Mouse (Mus musculus) olfactory bulb, adult 2 months (tissue): ENCODE data around the gene Prex1. TPM values are rescaled to one million over a fixed set of nuclear protein-coding genes. Genes with fewer than 3 reads are reported as not detected.

ENCODE experiments used
- H3K27ac ChIP-seq: fragments of 200-500 bp; 2 replicates; pipeline ENCODE4 v1.5.1; 2012; ENCODE audit warnings: low read depth, low read length; ENCODE audit not compliant: insufficient read depth
- H3K4me1 ChIP-seq: fragments of 200-500 bp; 2 replicates; pipeline ENCODE4 v1.6.1; 2012; ENCODE audit warnings: low read length; ENCODE audit not compliant: control insufficient read depth, insufficient read depth
- H3K4me3 ChIP-seq: fragments of 200-500 bp; 2 replicates; pipeline ENCODE4 v1.5.1; 2012; ENCODE audit warnings: mild to moderate bottlenecking, low read depth, low read length, moderate library complexity; ENCODE audit not compliant: insufficient read depth
- CTCF ChIP-seq: fragments of 200-500 bp; IDR thresholded peaks from 2 replicates; pipeline ENCODE4 v1.5.1; 2012; ENCODE audit warnings: low read depth, mild to moderate bottlenecking, low read length, moderate library complexity; ENCODE audit not compliant: insufficient read depth
- POLR2A ChIP-seq: fragments of 200-500 bp; IDR thresholded peaks from 2 replicates; pipeline ENCODE4 v1.6.1; 2012; ENCODE audit warnings: mild to moderate bottlenecking, low read depth, low read length, moderate library complexity; ENCODE audit not compliant: insufficient read depth
- WGBS: fragments of 180-500 bp; shearing (Covaris S2); methylation state at CpG from one replicate; pipeline ENCODE4 v1.1.7; 2018; 5-methylcytosine and 5-hydroxymethylcytosine counted together
- polyA plus RNA-seq: library from polyadenylated mRNA; stranded (reverse); fragments of >200 nt; gene quantifications from 2 replicates; pipeline ENCODE4 v1.2.4, GENCODE M21; 2012; ENCODE audit warnings: low replicate concordance; ENCODE audit not compliant: missing spikeins, insufficient read depth, insufficient read length

Gene Prex1
- polyA plus RNA-seq, 1 experiment, result not detected

DNA sequence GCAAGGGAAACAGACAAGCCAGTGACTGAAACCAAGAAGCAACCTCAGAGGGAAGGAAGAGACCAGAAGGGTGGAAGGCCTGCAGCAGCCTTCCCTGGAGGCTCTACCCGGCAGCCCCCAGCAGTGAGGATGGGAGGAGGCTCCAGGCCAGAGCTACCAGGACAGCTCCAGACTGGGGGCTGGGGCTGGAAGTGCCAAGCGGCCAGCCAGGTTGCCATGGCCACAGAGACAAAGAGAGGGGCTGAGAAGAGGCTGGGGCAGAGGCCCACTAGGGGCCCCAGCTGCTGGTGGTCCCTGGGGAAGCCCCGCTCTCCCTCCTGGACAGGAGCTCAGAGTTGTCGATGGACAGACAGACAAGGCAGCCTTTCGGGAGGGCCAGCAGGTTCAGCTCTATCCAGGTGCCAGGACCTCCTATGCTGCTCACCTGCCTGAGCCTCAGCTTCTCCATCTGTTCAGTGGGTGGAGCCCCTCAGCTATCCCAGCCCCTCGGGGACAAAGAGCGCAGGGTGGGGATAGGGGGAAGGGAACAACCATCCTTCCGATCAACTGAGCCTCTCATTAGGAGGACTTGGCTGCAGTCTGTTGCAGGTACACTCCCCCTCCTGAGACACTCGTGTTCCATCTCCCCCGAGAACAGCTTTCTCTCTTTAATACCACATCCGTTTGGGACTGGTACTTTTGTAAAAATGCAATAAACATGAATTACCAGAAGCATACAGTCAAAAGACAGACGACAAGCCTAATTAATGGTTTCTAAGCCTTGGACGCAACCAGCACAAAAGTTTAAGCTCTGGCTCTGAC is 34.5 kb downstream of the Prex1 start:
- Histone ChIP-seq H3K27ac (no peak overlapping the region), H3K4me1 (peaks cover 35% of the 10 kb centered on the region), H3K4me3 (no peak overlapping the region)
- TF ChIP-seq POLR2A (no peak), CTCF (no peak)
- WGBS, result 56% methylated on average over 13 of the region's 13 CpGs

DNA sequence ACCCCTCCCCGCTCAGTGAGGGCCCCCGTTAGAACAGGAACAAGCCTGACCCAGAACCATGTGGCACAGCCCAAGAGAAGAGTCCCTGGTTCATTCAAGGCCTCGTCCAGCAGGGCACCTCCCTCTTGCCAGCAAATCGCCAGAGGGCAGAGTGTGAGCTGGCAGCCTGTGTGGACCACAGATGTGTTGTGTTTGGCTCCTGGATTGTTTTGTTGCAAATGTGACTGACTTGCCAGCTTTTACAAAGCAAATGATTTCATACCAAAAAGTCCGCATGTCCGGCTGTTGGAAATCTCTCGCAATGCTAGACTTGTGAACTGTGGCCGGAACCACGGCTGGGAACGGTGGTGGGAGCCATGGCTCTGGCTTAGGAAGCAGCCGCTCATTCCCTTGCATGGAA is 36.7 kb downstream of the Prex1 start:
- TF ChIP-seq CTCF (no peak), POLR2A (no peak)
- WGBS, result 58% methylated on average over 11 of the region's 11 CpGs
- peaks cover 25% of the 10 kb centered on the region for H3K4me1 ChIP-seq
- H3K27ac ChIP-seq, result peak overlapping the region; percentile 44; the same call in 1 of the 2 replicates
- no peak overlapping the region for H3K4me3 ChIP-seq

DNA sequence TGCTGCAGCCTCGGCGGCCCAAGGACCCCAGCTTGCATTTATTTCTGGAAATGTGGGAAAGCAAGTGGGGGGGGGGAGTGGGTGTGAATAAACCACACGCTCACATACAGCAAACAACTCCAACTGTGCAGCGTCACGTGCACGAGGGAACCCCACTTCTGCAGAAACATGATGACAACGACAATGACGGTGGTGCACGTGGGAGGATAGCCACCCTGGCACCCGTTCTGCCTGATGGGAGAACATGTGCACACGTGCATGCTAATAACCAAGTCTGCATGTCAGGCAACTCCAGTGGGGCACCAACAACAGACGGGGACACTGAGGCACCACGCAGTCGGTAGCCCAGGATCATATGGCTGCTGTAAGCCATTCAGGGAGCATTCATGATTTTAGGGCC is 37.1 kb downstream of the Prex1 start:
- H3K4me3 ChIP-seq, result no peak overlapping the region
- WGBS, result 34% methylated on average over 14 of the region's 14 CpGs
- H3K4me1 ChIP-seq, result peaks cover 26% of the 10 kb centered on the region
- H3K27ac ChIP-seq, result no peak overlapping the region
- TF ChIP-seq POLR2A, result no peak
- no peak for TF ChIP-seq CTCF

DNA sequence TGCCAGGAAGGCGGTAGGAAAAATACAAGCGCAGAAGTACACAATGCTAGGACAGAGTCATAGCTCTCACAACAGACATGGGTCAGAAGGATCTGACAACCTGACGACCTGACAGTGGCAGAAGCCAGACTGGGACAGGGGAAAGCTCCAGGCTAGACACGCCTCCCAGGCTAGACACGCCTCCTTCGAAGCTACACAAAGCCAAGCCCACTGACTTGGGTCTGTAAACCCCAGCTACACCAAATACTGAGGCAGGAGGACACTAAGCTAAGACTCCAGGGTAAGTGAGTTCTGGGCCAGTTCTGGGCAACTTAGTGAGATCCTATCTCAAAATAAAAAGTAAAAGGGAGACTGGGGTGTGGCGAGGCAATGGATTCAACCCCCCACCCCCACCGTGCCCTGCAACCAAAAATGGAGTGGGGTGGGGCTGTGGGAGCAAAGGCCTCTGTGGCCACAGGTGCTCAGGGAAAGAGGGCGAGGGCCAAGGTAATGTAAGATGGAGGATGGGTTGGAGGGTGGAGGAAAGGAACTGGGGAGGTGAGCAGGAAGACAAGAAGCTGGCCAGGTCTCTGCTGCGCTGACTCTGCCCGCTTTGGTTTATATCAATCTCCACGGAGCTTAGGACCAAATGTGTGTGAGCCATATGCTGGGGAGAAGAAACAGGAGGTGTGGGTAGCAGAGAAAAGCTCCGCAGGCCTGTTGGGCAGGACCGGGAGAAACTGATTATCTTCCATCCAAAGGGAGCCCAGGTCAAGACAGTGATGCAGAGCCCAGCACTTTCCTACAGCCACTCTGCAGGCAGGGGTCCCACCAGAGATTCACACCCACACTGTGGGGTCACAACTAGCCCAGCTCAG is 37.8 kb downstream of the Prex1 start:
- TF ChIP-seq POLR2A (no peak), CTCF (no peak)
- WGBS, result 67% methylated on average over 14 of the region's 14 CpGs
- Histone ChIP-seq H3K4me1 (peaks cover 32% of the 10 kb centered on the region), H3K4me3 (no peak overlapping the region), H3K27ac (no peak overlapping the region)

DNA sequence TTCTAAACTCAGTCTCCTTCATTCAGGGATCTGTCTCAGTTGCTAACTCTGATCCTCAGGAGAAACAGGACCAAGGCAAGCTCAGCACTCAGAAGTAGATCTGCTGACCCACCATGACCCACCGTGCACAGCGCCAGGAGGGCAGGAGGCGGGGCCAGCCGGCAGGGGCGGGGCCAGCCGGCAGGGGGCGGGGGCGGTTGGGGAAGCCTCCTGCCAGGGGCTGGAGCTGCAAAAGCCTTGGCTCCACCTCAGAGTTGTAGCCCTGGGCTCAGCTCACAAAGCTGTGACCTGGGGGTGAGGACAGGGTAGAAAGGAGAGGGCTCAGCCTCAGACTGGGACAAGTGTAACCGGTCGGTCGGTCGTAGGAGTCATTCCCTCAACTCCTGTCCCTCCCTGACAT is 38.9 kb downstream of the Prex1 start:
- WGBS, result 29% methylated on average over 12 of the region's 12 CpGs
- no peak for TF ChIP-seq CTCF
- no peak for TF ChIP-seq POLR2A
- Histone ChIP-seq H3K27ac (no peak overlapping the region), H3K4me1 (peaks cover 32% of the 10 kb centered on the region), H3K4me3 (no peak overlapping the region)

- 84% methylated on average over 12 of the region's 12 CpGs for WGBS
- no peak overlapping the region for H3K27ac ChIP-seq
- peaks cover 34% of the 10 kb centered on the region for H3K4me1 ChIP-seq
- H3K4me3 ChIP-seq, result no peak overlapping the region
- TF ChIP-seq POLR2A (no peak), CTCF (no peak)
These were observed 39.7 kb downstream of the Prex1 start for GRCm38 (mm10) chr2:166673951-166674350.

GRCm38 (mm10) chr2:166672171-166672965 is 41.3 kb downstream of the Prex1 start:
- Histone ChIP-seq H3K4me3 (no peak overlapping the region), H3K4me1 (peaks cover 43% of the 10 kb centered on the region), H3K27ac (no peak overlapping the region)
- TF ChIP-seq POLR2A, result no peak
- TF ChIP-seq CTCF, result no peak
- 82% methylated on average over 14 of the region's 14 CpGs for WGBS

GRCm38 (mm10) chr2:166671614-166672013 is 42.0 kb downstream of the Prex1 start:
- WGBS, result 89% methylated on average over 14 of the region's 14 CpGs

GRCm38 (mm10) chr2:166671019-166671418 is 42.6 kb downstream of the Prex1 start:
- Histone ChIP-seq H3K4me1 (peaks cover 37% of the 10 kb centered on the region), H3K4me3 (no peak overlapping the region), H3K27ac (no peak overlapping the region)
- TF ChIP-seq POLR2A (no peak), CTCF (no peak)
- WGBS, result 60% methylated on average over 8 of the region's 8 CpGs

More at GRCm38 (mm10) chr2:166671614-166672013, 42.0 kb downstream of the Prex1 start:
- peaks cover 40% of the 10 kb centered on the region for H3K4me1 ChIP-seq
- H3K4me3 ChIP-seq, result no peak overlapping the region
- no peak overlapping the region for H3K27ac ChIP-seq
- TF ChIP-seq POLR2A (no peak), CTCF (no peak)
